Mouse (Mus musculus): Measurements from ENCODE around the gene Senp2. TPM values are rescaled to one million over a fixed set of nuclear protein-coding genes. Genes with fewer than 3 reads are reported as not detected.

Senp2 gene
- 40.1 and 40.4 TPM in 2 replicates for polyA plus RNA-seq (2015; fragmentation: Nextera tagmentation; extraction: Ambion mirVana)

- under 1% methylated on average over 45 of the region's 45 CpGs for WGBS
These were observed at the start of gene Senp2 for GRCm38 (mm10) chr16:22009099-22009584. Senp2 (plus strand) TSS chr16:22009484.

GRCm38 (mm10) chr16:21965576-21965975, 43.7 kb upstream of the Senp2 start:
- no peak for ATAC-seq (ENCODE audit: insufficient read depth, low FRiP score)
- H3K4me1 ChIP-seq (ENCODE audit: control insufficient read depth, insufficient read depth, low read length), result no peaks in the 10 kb centered on the region
- 67% methylated on average over 3 of the region's 3 CpGs for WGBS
- no peak overlapping the region for H3K4me3 ChIP-seq (replicated peaks; ENCODE audit: low read length)
- no peak overlapping the region for H3K27ac ChIP-seq (ENCODE audit: low read length)
- H3K27me3 ChIP-seq (ENCODE audit: control insufficient read depth, insufficient read depth, low read length), result no peaks in the 10 kb centered on the region
- no peaks in the 10 kb centered on the region for H3K36me3 ChIP-seq (ENCODE audit: control insufficient read depth, insufficient read depth, low read length)
- no peak overlapping the region for H3K9ac ChIP-seq (ENCODE audit: low read length)
- H3K9me3 ChIP-seq (replicated peaks; ENCODE audit: control insufficient read depth, low read length), result no peaks in the 10 kb centered on the region
- no peak overlapping the region for H3K4me2 ChIP-seq (ENCODE audit: low read depth, low read length)

More at GRCm38 (mm10) chr16:22009099-22009584, at the start of gene Senp2:
- Histone ChIP-seq H3K27ac (ENCODE audit: low read length) (peak within 1 kb of the TSS; percentile 84), H3K9me3 (replicated peaks; ENCODE audit: control insufficient read depth, low read length) (no peaks in the 10 kb centered on the region), H3K27me3 (ENCODE audit: control insufficient read depth, insufficient read depth, low read length) (no peaks in the 10 kb centered on the region), H3K4me3 (replicated peaks; ENCODE audit: low read length) (peak within 1 kb of the TSS; percentile 84), H3K4me1 (ENCODE audit: control insufficient read depth, insufficient read depth, low read length) (0 out of 2 replicates have a peak, but pooled peaks cover 5% of the 10 kb centered on the region), H3K4me2 (ENCODE audit: low read depth, low read length) (peak within 1 kb of the TSS; percentile 73), H3K9ac (ENCODE audit: low read length) (peak within 1 kb of the TSS; percentile 91), H3K36me3 (ENCODE audit: control insufficient read depth, insufficient read depth, low read length) (no peaks in the 10 kb centered on the region)
- peak; percentile 99 for ATAC-seq (ENCODE audit: insufficient read depth, low FRiP score)

GRCm38 (mm10) chr16:21969874-21970273, 39.4 kb upstream of the Senp2 start:
- H3K36me3 ChIP-seq (ENCODE audit: control insufficient read depth, insufficient read depth, low read length), result no peaks in the 10 kb centered on the region
- no peak for ATAC-seq (ENCODE audit: insufficient read depth, low FRiP score)
- no peaks in the 10 kb centered on the region for H3K27me3 ChIP-seq (ENCODE audit: control insufficient read depth, insufficient read depth, low read length)
- H3K9ac ChIP-seq (ENCODE audit: low read length), result no peak overlapping the region
- H3K27ac ChIP-seq (ENCODE audit: low read length), result no peak overlapping the region
- WGBS, result 83% methylated on average over 5 of the region's 5 CpGs
- H3K9me3 ChIP-seq (replicated peaks; ENCODE audit: control insufficient read depth, low read length), result no peaks in the 10 kb centered on the region
- H3K4me2 ChIP-seq (ENCODE audit: low read depth, low read length), result no peak overlapping the region
- H3K4me3 ChIP-seq (replicated peaks; ENCODE audit: low read length), result no peak overlapping the region
- H3K4me1 ChIP-seq (ENCODE audit: control insufficient read depth, insufficient read depth, low read length), result no peaks in the 10 kb centered on the region

GRCm38 (mm10) chr16:21970536-21970935, 38.7 kb upstream of the Senp2 start:
- no peaks in the 10 kb centered on the region for H3K4me1 ChIP-seq (ENCODE audit: control insufficient read depth, insufficient read depth, low read length)
- H3K9ac ChIP-seq (ENCODE audit: low read length), result no peak overlapping the region
- H3K4me2 ChIP-seq (ENCODE audit: low read depth, low read length), result no peak overlapping the region
- ATAC-seq (ENCODE audit: insufficient read depth, low FRiP score), result no peak
- H3K9me3 ChIP-seq (replicated peaks; ENCODE audit: control insufficient read depth, low read length), result no peaks in the 10 kb centered on the region
- no peak overlapping the region for H3K27ac ChIP-seq (ENCODE audit: low read length)
- 79% methylated on average over 6 of the region's 6 CpGs for whole genome bisulfite sequencing
- H3K4me3 ChIP-seq (replicated peaks; ENCODE audit: low read length), result no peak overlapping the region
- no peaks in the 10 kb centered on the region for H3K36me3 ChIP-seq (ENCODE audit: control insufficient read depth, insufficient read depth, low read length)
- no peaks in the 10 kb centered on the region for H3K27me3 ChIP-seq (ENCODE audit: control insufficient read depth, insufficient read depth, low read length)

GRCm38 (mm10) chr16:21971446-21971845, 37.8 kb upstream of the Senp2 start:
- Histone ChIP-seq H3K4me2 (ENCODE audit: low read depth, low read length) (no peak overlapping the region), H3K4me1 (ENCODE audit: control insufficient read depth, insufficient read depth, low read length) (no peaks in the 10 kb centered on the region), H3K27me3 (ENCODE audit: control insufficient read depth, insufficient read depth, low read length) (no peaks in the 10 kb centered on the region), H3K27ac (ENCODE audit: low read length) (no peak overlapping the region), H3K9me3 (replicated peaks; ENCODE audit: control insufficient read depth, low read length) (no peaks in the 10 kb centered on the region), H3K36me3 (ENCODE audit: control insufficient read depth, insufficient read depth, low read length) (no peaks in the 10 kb centered on the region), H3K9ac (ENCODE audit: low read length) (no peak overlapping the region), H3K4me3 (replicated peaks; ENCODE audit: low read length) (no peak overlapping the region)
- WGBS, result 57% methylated on average over 4 of the region's 4 CpGs
- no peak for ATAC-seq (ENCODE audit: insufficient read depth, low FRiP score)

- H3K9ac ChIP-seq (ENCODE audit: low read length), result peak overlapping the region; percentile 37; the same call in 1 of the 2 replicates
- H3K9me3 ChIP-seq (replicated peaks; ENCODE audit: control insufficient read depth, low read length), result no peaks in the 10 kb centered on the region
- H3K36me3 ChIP-seq (ENCODE audit: control insufficient read depth, insufficient read depth, low read length), result no peaks in the 10 kb centered on the region
- H3K27me3 ChIP-seq (ENCODE audit: control insufficient read depth, insufficient read depth, low read length), result no peaks in the 10 kb centered on the region
- no peak for ATAC-seq (ENCODE audit: insufficient read depth, low FRiP score)
- H3K4me2 ChIP-seq (ENCODE audit: low read depth, low read length), result peak overlapping the region; percentile 38
- H3K4me3 ChIP-seq (replicated peaks; ENCODE audit: low read length), result peak overlapping the region; percentile 7; the same call in 1 of the 2 replicates
- WGBS, result 8% methylated on average over 16 of the region's 16 CpGs
- no peak overlapping the region for H3K27ac ChIP-seq (ENCODE audit: low read length)
- H3K4me1 ChIP-seq (ENCODE audit: control insufficient read depth, insufficient read depth, low read length), result no peaks in the 10 kb centered on the region
These were observed 33.1 kb upstream of the Senp2 start for GRCm38 (mm10) chr16:21976203-21976602.

GRCm38 (mm10) chr16:21977347-21977746, 31.9 kb upstream of the Senp2 start:
- Histone ChIP-seq H3K4me1 (ENCODE audit: control insufficient read depth, insufficient read depth, low read length) (no peaks in the 10 kb centered on the region), H3K4me2 (ENCODE audit: low read depth, low read length) (no peak overlapping the region), H3K27me3 (ENCODE audit: control insufficient read depth, insufficient read depth, low read length) (no peaks in the 10 kb centered on the region), H3K36me3 (ENCODE audit: control insufficient read depth, insufficient read depth, low read length) (no peaks in the 10 kb centered on the region), H3K27ac (ENCODE audit: low read length) (no peak overlapping the region), H3K9me3 (replicated peaks; ENCODE audit: control insufficient read depth, low read length) (no peaks in the 10 kb centered on the region), H3K9ac (ENCODE audit: low read length) (no peak overlapping the region), H3K4me3 (replicated peaks; ENCODE audit: low read length) (no peak overlapping the region)
- WGBS, result 69% methylated on average over 5 of the region's 5 CpGs
- ATAC-seq (ENCODE audit: insufficient read depth, low FRiP score), result no peak

GRCm38 (mm10) chr16:21983146-21983545, 26.1 kb upstream of the Senp2 start:
- Histone ChIP-seq H3K36me3 (ENCODE audit: control insufficient read depth, insufficient read depth, low read length) (no peaks in the 10 kb centered on the region), H3K27me3 (ENCODE audit: control insufficient read depth, insufficient read depth, low read length) (no peaks in the 10 kb centered on the region), H3K4me2 (ENCODE audit: low read depth, low read length) (no peak overlapping the region), H3K4me1 (ENCODE audit: control insufficient read depth, insufficient read depth, low read length) (no peaks in the 10 kb centered on the region), H3K9ac (ENCODE audit: low read length) (no peak overlapping the region), H3K9me3 (replicated peaks; ENCODE audit: control insufficient read depth, low read length) (no peaks in the 10 kb centered on the region), H3K27ac (ENCODE audit: low read length) (no peak overlapping the region), H3K4me3 (replicated peaks; ENCODE audit: low read length) (no peak overlapping the region)
- ATAC-seq (ENCODE audit: insufficient read depth, low FRiP score), result no peak
- WGBS, result 95% methylated on average over 9 of the region's 9 CpGs

- ATAC-seq (ENCODE audit: insufficient read depth, low FRiP score), result no peak
- WGBS, result 86% methylated on average over 4 of the region's 4 CpGs
These were observed 25.7 kb upstream of the Senp2 start for GRCm38 (mm10) chr16:21983581-21983980.

More at GRCm38 (mm10) chr16:21983581-21983980, 25.7 kb upstream of the Senp2 start:
- Histone ChIP-seq H3K36me3 (ENCODE audit: control insufficient read depth, insufficient read depth, low read length) (no peaks in the 10 kb centered on the region), H3K9me3 (replicated peaks; ENCODE audit: control insufficient read depth, low read length) (no peaks in the 10 kb centered on the region), H3K9ac (ENCODE audit: low read length) (no peak overlapping the region), H3K4me1 (ENCODE audit: control insufficient read depth, insufficient read depth, low read length) (no peaks in the 10 kb centered on the region), H3K27ac (ENCODE audit: low read length) (no peak overlapping the region), H3K4me2 (ENCODE audit: low read depth, low read length) (no peak overlapping the region), H3K4me3 (replicated peaks; ENCODE audit: low read length) (no peak overlapping the region), H3K27me3 (ENCODE audit: control insufficient read depth, insufficient read depth, low read length) (no peaks in the 10 kb centered on the region)

Data from stomach, embryonic 16.5 days (tissue).